Mouse (Mus musculus): Measurements from ENCODE around the gene Ccm2. TPM values are rescaled to one million over a fixed set of nuclear protein-coding genes. Genes with fewer than 3 reads are reported as not detected.

Gene Ccm2
- polyA plus RNA-seq, 1 experiment from 2014 or later = 81.6 TPM

Other genes starting within 250 kb of the Ccm2 start
- gene Zmiz2, start 157.8 kb upstream of the Ccm2 start, polyA plus RNA-seq (2014; fragmentation: Nextera tagmentation; extraction: Ambion mirVana) = 13.3 and 16.4 TPM in 2 replicates
- gene Ppia, start 131.4 kb upstream of the Ccm2 start, polyA plus RNA-seq (2014; fragmentation: Nextera tagmentation; extraction: Ambion mirVana) = 5,393 and 5,428 TPM in 2 replicates
- gene H2afv, start 102.4 kb upstream of the Ccm2 start, polyA plus RNA-seq (2014; fragmentation: Nextera tagmentation; extraction: Ambion mirVana) = 966 and 1,015 TPM in 2 replicates
- 12.8 and 13.7 TPM in 2 replicates for gene Purb, start 71.0 kb upstream of the Ccm2 start, polyA plus RNA-seq (2014; fragmentation: Nextera tagmentation; extraction: Ambion mirVana)
- gene Myo1g, start 25.9 kb upstream of the Ccm2 start, polyA plus RNA-seq (2014; fragmentation: Nextera tagmentation; extraction: Ambion mirVana) = 0.46 and 0.92 TPM in 2 replicates
- 37.1 and 38.4 TPM in 2 replicates for gene Nacad, start 59.2 kb downstream of the Ccm2 start, polyA plus RNA-seq (2014; fragmentation: Nextera tagmentation; extraction: Ambion mirVana)
- 35.5 and 38.3 TPM in 2 replicates for gene Tbrg4, start 79.2 kb downstream of the Ccm2 start, polyA plus RNA-seq (2014; fragmentation: Nextera tagmentation; extraction: Ambion mirVana)
- gene Wap, start 91.8 kb downstream of the Ccm2 start, polyA plus RNA-seq (2014; fragmentation: Nextera tagmentation; extraction: Ambion mirVana) = not detected in 2 replicates
- gene Ramp3, start 111.6 kb downstream of the Ccm2 start, polyA plus RNA-seq (2014; fragmentation: Nextera tagmentation; extraction: Ambion mirVana) = 4.2 and 4.7 TPM in 2 replicates